Mouse (Mus musculus) hindbrain, embryonic 16.5 days (tissue): ENCODE measurements at regions not wholly inside any gene's neighbourhood (a gene's known extent, or its start where the extent isn't known, plus 50 kb on each side); places are given as distances from the start of the nearest gene placed in this dataset.

Experiments used
- ATAC-seq: fragments of 200-750 bp; cut with Nextera tagmentation; 2 replicates; pipeline ENCODE4 v1.8.0; 2017; ENCODE audit warnings: moderate TSS enrichment, moderate library complexity
- H3K27ac ChIP-seq: fragments of 300-500 bp; sonication (generic); 2 replicates; pipeline ENCODE4 v1.5.1; 2014; ENCODE audit warnings: low read depth, mild to moderate bottlenecking, control low read depth, low read length, moderate library complexity
- H3K27me3 ChIP-seq: fragments of 300-500 bp; sonication (generic); replicated peaks from 2 replicates; pipeline ENCODE4 v1.6.1; 2014; ENCODE audit warnings: low read length; ENCODE audit not compliant: control insufficient read depth, insufficient read depth
- H3K36me3 ChIP-seq: fragments of 300-500 bp; sonication (generic); 2 replicates; pipeline ENCODE4 v1.6.1; 2014; ENCODE audit warnings: mild to moderate bottlenecking, low read length, moderate library complexity, mixed read lengths; ENCODE audit not compliant: control insufficient read depth, insufficient read depth
- H3K4me1 ChIP-seq: fragments of 300-500 bp; sonication (generic); 2 replicates; pipeline ENCODE4 v1.6.1; 2014; ENCODE audit warnings: low read depth, low read length; ENCODE audit not compliant: control insufficient read depth, insufficient read depth
- H3K4me2 ChIP-seq: fragments of 300-500 bp; sonication (generic); 2 replicates; pipeline ENCODE4 v1.6.1; 2014; ENCODE audit warnings: mild to moderate bottlenecking, low read length, control low read depth, moderate library complexity
- H3K4me3 ChIP-seq: fragments of 300-500 bp; sonication (generic); 2 replicates; pipeline ENCODE4 v1.5.1; 2014; ENCODE audit warnings: mild to moderate bottlenecking, low read length, control low read depth, moderate library complexity
- H3K9ac ChIP-seq: fragments of 300-500 bp; sonication (generic); 2 replicates; pipeline ENCODE4 v1.6.1; 2014; ENCODE audit warnings: low read depth, mild to moderate bottlenecking, control low read depth, low read length, moderate library complexity
- H3K9me3 ChIP-seq: fragments of 300-500 bp; sonication (generic); 2 replicates; pipeline ENCODE4 v1.6.1; 2014; ENCODE audit warnings: mild to moderate bottlenecking, low read length, moderate library complexity; ENCODE audit not compliant: control insufficient read depth
- WGBS: fragments of 180-500 bp; shearing (Covaris S2); extraction: QIAGEN DNeasy Blood & Tissue Kit; methylation state at CpG from one replicate; pipeline ENCODE4 v1.1.7; 2014; 5-methylcytosine and 5-hydroxymethylcytosine counted together

- no peaks in the 10 kb centered on the region for H3K4me1 ChIP-seq
- no peak overlapping the region for H3K27ac ChIP-seq
- H3K27me3 ChIP-seq = no peaks in the 10 kb centered on the region
- H3K4me2 ChIP-seq = no peak overlapping the region
- H3K9ac ChIP-seq = no peak overlapping the region
- no peak overlapping the region for H3K4me3 ChIP-seq
- WGBS = 69% methylated on average over 1 of the region's 1 CpGs
- H3K9me3 ChIP-seq = no peaks in the 10 kb centered on the region
- no peaks in the 10 kb centered on the region for H3K36me3 ChIP-seq
- no peak for ATAC-seq
Measured at GRCm38 (mm10) chr13:84953760-84954159, 235.4 kb upstream of the Ccnh start.

GRCm38 (mm10) chr13:84968943-84969342 lies 220.3 kb upstream of the Ccnh start:
- WGBS = 29% methylated on average over 7 of the region's 7 CpGs
- H3K4me3 ChIP-seq = no peak overlapping the region
- no peak overlapping the region for H3K4me2 ChIP-seq
- no peaks in the 10 kb centered on the region for H3K9me3 ChIP-seq
- no peaks in the 10 kb centered on the region for H3K36me3 ChIP-seq
- H3K4me1 ChIP-seq = no peaks in the 10 kb centered on the region
- no peaks in the 10 kb centered on the region for H3K27me3 ChIP-seq
- ATAC-seq = no peak
- H3K9ac ChIP-seq = no peak overlapping the region
- H3K27ac ChIP-seq = no peak overlapping the region
